Mouse (Mus musculus) E14TG2a.4 (cell line): Measurements from ENCODE around the gene Neo1.
"Not testable (repeated sequence)": the region's sequence is repeated elsewhere in the genome, so short reads cannot be mapped to it uniquely, and the experiment has no call there.

Source experiments
- H3K27me3 ChIP-seq: 2 replicates; pipeline ENCODE4 v1.6.1; 2014; ENCODE audit warnings: low read length, control low read depth; ENCODE audit not compliant: insufficient read depth
- H3K36me3 ChIP-seq: 2 replicates; pipeline ENCODE4 v1.6.1; 2014; ENCODE audit warnings: low read length, control low read depth; ENCODE audit not compliant: insufficient read depth
- H3K4me1 ChIP-seq: replicated peaks from 2 replicates; pipeline ENCODE4 v1.6.1; 2014; ENCODE audit warnings: low read depth, low read length, control low read depth
- H3K4me3 ChIP-seq: replicated peaks from 2 replicates; pipeline ENCODE4 v1.5.1; 2014; ENCODE audit warnings: mild to moderate bottlenecking, low read length
- H3K9me3 ChIP-seq: 2 replicates; pipeline ENCODE4 v1.6.1; 2014; ENCODE audit warnings: low read length, control low read depth
- CTCF ChIP-seq: conservative IDR thresholded peaks from 2 replicates; pipeline ENCODE4 v1.5.1; 2014; ENCODE audit warnings: low read length
- NANOG ChIP-seq: IDR thresholded peaks from 2 replicates; pipeline ENCODE4 v1.6.1; 2014; ENCODE audit warnings: borderline replicate concordance, low read length, mixed read lengths
- POU5F1 ChIP-seq: IDR thresholded peaks from 2 replicates; pipeline ENCODE4 v1.6.1; 2014; ENCODE audit warnings: low read length, borderline replicate concordance

Neo1 gene

DNA sequence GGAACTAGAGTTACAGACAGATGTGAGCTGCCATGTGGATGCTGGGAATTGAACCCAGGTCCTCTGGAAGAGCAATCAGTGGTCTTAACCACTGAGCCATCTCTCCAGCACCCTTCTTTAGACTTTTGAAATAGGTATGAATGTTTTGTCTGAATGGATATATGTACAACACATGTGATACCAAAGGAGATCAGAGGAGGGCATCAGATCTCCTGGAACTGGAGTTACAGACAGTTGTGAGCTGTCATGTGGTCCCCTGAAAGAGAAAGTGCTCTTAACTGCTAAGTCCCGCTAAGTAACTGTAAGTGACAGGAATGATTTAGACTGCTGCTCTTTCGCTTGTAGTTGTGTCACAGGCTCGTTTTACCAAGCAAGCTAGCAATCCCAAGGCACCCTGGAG, 80.7 kb downstream of the Neo1 start:
- Histone ChIP-seq H3K9me3 (no peaks in the 10 kb centered on the region), H3K4me3 (no peak overlapping the region), H3K27me3 (no peaks in the 10 kb centered on the region), H3K4me1 (peaks cover 6% of the 10 kb centered on the region; the same call in 1 of the 2 replicates), H3K36me3 (peaks cover 9% of the 10 kb centered on the region)
- TF ChIP-seq CTCF: no peak
- no peak for TF ChIP-seq POU5F1

DNA sequence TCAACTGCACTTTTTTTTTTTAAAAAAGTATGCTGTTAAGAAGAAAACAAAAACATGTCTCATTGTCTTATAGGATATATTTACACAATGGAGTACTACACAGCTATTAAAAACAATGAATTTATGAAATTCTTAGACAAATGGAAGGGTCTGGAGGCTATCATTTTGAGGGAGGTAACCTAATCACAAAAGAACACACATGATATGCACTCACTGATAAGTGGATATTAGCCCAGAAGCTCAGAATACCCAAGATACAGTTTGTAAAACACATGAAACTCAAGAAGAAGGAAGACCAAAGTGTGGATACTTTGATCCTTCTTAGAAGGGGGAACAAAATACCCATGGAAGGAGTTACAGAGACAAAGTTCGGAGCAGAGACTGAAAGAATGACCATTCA, 90.3 kb downstream of the Neo1 start:
- not testable (repeated sequence) for H3K36me3 ChIP-seq, H3K4me1 ChIP-seq, H3K9me3 ChIP-seq, H3K4me3 ChIP-seq, H3K27me3 ChIP-seq

DNA sequence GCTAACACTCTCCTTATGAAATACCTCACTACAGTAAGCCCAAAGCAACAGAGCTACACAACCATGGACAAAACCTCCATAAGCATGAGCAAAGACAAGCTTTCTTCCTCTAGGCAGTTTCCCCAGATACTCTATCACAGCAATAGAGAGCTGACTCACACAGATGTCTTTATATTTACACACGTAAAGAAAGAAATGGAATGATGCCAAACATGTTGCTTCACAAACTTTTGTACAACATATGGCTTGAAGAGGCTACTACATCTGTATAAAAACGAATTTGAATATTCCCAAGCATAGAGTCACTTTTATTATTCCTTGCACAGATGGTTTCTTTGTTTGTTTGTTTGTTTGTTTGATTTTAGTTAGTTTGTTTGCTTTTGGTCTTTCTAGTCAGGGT, 101.5 kb downstream of the Neo1 start:
- Histone ChIP-seq H3K36me3 (peaks cover 7% of the 10 kb centered on the region), H3K4me3 (no peak overlapping the region), H3K27me3 (no peaks in the 10 kb centered on the region), H3K4me1 (no peaks in the 10 kb centered on the region), H3K9me3 (no peaks in the 10 kb centered on the region)
- no peak for TF ChIP-seq CTCF
- no peak for TF ChIP-seq POU5F1
- TF ChIP-seq NANOG: no peak

DNA sequence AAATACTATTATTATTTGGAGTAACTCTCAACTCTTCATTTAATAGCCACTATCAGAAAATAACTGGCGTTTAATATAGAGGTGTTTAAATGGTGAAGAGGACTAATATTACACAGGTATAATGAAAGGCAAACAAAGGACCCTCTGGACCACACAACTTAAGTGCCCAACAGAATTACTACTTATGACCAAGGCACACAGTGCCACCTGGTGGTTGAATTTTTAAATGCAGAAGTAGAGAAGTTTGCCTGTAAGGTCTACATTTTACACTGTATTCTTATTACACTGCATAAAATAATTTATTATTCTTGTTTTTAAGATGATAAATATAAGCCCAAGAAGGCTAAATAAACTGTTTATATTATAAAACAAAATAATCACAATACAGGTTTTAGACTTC, 108.1 kb downstream of the Neo1 start:
- H3K9me3 ChIP-seq: no peaks in the 10 kb centered on the region
- no peaks in the 10 kb centered on the region for H3K4me1 ChIP-seq
- peaks cover 7% of the 10 kb centered on the region for H3K36me3 ChIP-seq
- H3K27me3 ChIP-seq: no peaks in the 10 kb centered on the region
- no peak overlapping the region for H3K4me3 ChIP-seq
- TF ChIP-seq NANOG: no peak
- no peak for TF ChIP-seq POU5F1
- no peak for TF ChIP-seq CTCF

DNA sequence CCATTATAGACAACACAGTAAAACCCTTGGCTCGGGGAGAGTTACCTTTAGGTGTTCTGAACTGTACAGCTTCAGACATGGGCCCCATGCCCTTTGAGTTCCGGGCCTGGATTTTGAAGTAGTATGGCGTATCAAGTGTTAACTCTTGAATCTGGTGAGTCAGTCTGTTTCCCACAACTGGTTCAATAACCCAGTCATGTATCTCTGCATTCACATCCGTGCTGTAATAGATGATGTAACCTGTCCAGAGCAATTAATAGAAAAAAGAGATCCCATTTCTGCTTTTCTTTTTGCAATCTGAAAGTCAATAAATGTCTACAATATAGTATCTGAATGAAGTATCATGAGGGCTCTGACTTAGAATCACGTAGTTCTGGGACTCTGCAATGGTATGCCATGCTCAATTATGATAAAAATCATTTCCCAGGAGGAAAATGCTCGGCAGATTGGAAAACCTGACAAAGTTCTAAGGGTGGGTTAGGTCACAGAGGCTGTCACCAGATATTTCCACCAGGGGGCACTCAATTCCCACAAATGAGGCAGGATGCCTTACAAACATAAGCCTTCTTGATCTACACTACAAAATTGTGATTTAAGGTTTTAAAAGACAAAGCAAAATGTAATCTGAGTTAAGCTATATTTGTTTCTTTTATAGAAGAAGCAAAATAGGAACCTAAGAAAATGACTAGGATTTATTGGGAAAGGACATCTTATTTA, 133.2 kb downstream of the Neo1 start:
- Histone ChIP-seq H3K9me3 (no peaks in the 10 kb centered on the region), H3K36me3 (peaks cover 32% of the 10 kb centered on the region), H3K4me1 (no peaks in the 10 kb centered on the region), H3K27me3 (no peaks in the 10 kb centered on the region), H3K4me3 (no peak overlapping the region)
- TF ChIP-seq CTCF: peak; percentile 61
- TF ChIP-seq NANOG: no peak
- no peak for TF ChIP-seq POU5F1

DNA sequence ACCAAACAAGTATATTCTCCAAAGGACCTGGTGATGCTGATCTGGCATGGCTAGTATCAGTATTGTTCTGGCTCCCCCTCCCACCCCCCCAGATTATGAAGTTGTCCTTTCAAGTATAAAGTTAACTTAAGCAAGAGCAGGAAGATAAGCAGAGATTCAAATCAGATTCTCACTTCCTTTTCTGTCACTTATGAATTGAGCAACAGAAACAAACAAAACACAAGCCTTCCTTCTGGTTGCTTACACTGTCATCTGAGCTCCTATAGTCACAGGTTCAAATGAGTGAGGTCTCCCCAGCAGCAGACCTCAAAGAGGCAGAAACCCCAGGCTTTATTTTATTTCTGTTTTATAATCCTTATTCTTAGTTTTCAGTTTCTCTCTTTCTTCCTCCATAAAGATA, 136.6 kb downstream of the Neo1 start:
- no peak for TF ChIP-seq NANOG
- no peak for TF ChIP-seq CTCF
- no peak for TF ChIP-seq POU5F1
- no peaks in the 10 kb centered on the region for H3K4me1 ChIP-seq
- peaks cover 21% of the 10 kb centered on the region for H3K36me3 ChIP-seq
- H3K4me3 ChIP-seq: no peak overlapping the region
- H3K9me3 ChIP-seq: no peaks in the 10 kb centered on the region
- no peaks in the 10 kb centered on the region for H3K27me3 ChIP-seq

DNA sequence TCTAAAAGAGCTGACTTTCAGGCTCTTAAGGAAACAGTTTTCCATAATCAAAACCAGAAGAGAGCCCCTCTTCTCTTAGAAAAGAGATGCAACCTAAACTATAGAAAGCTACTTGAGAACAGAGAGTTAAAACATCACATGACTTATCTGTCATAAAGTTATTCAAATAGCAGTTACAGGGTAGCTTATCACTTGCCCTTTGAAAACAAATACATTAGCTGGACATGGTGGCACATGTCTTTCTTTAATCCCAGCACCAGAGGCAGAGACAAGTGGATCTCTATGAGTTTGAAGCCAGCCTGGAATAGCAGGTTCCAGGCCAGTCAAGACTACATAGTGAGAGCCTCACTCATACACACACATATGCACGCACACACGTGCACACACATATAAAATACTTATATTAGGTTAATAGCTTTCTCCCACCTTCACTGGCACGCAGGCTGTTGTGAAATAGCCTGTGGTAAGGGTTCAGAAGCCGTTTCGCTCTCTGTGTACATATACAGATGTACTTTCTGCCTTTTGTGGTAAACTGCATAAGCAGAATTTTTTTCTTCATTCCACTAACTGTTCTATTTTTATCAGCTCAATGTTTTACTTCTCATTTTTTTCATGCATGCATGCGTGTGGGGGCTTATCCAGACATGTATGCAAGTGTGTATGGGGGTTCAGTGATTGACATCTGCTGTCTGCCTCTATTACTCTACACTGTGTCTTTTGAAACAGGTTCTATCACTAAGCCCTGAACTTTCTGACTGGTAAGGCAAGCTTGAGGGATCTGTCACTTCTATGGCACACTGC, 144.2 kb downstream of the Neo1 start:
- H3K9me3 ChIP-seq: no peaks in the 10 kb centered on the region
- no peaks in the 10 kb centered on the region for H3K27me3 ChIP-seq
- H3K4me3 ChIP-seq: no peak overlapping the region
- H3K36me3 ChIP-seq: peaks cover 31% of the 10 kb centered on the region
- TF ChIP-seq NANOG (no peak), CTCF (no peak), POU5F1 (no peak)
- no peaks in the 10 kb centered on the region for H3K4me1 ChIP-seq

DNA sequence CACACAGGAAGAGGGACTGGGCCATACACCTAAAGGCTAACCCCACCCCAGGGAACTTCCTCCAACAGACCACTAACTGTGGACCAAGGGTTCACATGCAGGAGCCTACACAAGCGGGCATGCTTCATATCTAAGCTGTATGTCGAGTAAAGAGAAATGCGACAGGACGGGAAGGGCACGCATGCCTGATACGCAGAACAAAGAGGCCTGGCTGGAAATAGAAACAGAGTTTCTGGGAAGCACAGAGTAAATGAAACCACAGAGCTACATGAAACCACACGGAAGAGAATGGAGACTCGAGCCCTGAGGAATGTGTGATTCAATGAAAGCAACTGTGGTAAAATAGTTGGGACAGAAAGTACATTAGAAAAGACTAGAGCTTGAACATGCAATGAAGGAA, 145.3 kb downstream of the Neo1 start:
- Histone ChIP-seq H3K4me1 (no peaks in the 10 kb centered on the region), H3K9me3 (no peaks in the 10 kb centered on the region), H3K36me3 (peaks cover 36% of the 10 kb centered on the region), H3K4me3 (no peak overlapping the region), H3K27me3 (no peaks in the 10 kb centered on the region)
- TF ChIP-seq NANOG: no peak
- no peak for TF ChIP-seq POU5F1
- no peak for TF ChIP-seq CTCF
